Mouse (Mus musculus) lung, adult 18-20 months (tissue): ENCODE measurements at regions not wholly inside any gene's neighbourhood (a gene's known extent, or its start where the extent isn't known, plus 50 kb on each side); places are given as distances from the start of the nearest gene placed in this dataset.

Experiments used
- DNase-seq, 2 experiments: peaks; one replicate each; pipeline ENCODE4 v3.0.0; 2022; ENCODE audit warnings: mixed read lengths in 2 of 2

DNA sequence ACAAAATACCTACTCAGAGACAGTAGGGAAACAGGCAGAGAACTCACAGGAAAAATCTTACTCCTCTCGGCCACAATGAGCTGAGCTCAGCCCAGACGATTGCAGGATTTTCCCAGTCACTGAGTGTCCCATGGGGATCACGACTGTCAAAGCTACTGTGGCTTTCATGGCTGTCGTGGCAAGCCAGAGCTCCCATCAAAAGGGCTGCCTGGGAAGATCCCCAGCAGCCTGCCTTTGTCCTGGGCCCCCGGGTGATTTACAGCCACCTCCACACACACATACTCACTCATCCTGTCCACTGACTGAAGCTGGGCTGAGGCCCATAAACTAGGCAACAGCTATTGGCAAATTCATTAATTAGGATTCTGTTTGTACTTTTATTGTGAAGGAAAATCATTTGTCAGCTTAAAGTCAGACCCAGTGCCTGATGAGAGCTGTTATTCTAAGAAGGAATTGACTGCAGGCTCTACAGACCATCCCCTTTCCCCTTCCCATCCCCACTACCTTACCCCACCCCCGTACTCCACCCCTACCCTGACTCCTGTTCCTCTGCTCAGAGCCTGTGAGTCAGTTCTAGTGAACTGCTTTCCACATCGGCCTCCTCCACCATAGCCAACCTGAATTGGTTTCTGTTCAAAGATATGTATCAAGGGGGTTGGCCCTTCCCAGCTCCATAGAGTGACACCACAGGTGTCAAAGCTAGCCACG lies 399.1 kb downstream of the H2al1j start:
- DNase-seq = no peak

DNA sequence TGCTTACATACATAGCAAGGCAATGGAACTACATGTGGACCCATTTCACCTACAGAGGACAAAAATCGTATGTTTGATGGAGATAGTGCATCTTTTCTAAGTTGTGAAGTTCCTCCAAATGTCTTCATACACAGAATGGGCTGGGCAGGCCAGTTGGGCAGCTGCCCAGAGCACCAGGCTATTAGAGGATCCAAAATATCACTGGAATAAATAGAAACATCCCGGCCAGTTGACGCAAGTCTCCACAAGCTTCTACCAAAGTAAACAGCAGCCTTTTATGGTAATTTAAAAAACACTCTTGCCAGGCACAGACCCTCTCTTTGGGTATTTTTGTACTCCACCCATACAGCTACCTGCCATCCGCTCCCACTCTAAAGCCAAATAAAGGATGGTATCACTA lies 400.9 kb downstream of the H2al1j start:
- DNase-seq = no peak

DNA sequence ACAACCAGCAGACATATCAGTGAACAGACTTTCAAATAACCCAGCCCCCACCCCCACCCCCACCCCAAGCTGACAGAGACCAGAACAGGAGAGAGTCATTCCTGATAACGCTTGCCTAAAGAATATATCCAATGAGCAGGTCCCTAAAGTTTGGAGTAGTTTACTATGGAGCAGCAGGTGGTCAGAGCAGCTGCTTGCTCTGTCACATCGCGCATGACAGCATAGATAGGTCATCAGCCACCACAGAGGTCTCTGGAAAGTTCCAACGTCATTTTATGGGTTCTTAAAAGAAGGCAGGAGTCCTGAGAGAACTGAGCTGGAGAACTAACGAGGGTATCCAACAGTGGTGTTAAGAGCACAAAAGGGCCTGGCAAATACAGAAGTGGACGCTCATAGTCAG lies 402.4 kb downstream of the H2al1j start:
- DNase-seq = no peak

DNA sequence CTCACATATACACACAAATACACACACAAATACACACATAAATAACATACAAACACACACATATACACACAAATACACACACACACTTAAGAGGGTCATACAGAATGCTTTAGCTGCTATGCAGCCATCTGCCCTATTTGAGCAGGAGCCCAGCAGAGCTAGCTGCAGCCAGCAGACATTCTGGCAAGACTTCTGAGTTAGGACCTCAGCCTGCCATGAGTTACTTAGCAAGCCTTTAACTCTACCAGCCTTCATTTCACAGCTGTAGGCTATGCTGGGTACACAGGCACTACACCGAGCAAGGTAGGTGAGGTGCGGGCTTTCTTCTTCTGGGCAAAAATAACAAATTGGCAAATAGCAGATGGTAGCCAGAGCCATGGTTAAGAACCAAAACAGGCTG lies 404.7 kb downstream of the H2al1j start:
- DNase-seq = no peak

DNA sequence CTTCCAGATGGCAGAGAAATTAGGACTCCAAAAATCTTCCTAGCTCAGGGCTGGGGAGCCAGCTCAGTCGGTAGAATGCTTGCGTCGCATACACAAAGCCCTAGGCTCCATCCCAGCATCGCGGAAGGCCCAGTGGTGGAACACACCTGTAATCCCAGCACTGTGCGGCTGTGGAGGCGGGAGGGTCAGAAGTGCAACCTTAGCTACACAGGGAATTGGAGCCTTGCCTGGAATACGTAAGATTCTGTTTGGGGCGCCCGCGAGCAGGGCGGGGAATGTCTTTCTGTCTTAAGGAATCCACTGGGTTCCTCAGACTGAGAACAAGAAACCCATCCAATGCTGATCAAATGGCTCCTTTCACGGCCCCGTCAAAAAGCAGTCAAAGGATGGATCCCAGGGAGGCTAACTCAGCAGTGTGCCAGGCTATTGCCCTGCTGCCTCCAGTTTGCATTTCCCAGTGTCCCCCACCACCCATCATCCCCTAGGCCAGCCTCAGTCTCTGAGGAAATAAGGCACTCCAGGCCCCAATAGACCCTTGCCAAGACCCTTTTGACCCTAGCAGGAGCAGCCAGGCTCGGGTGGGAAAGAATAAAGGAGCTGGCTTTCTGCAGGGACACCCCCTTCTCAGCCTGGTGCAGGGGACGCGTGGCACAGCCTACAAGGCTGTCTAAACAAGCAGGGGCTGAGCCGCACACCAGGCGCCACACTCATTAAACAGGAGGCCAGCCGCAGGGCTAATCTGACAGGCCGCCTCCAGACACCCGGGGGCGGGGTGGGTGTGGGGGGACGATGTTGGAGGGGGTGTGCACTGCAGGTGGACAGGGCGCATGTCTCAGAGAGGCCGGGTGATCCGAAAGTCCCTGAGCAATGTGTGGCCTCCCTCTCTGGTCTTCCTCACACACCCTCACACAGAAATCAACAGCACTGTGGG lies 407.1 kb downstream of the H2al1j start:
- DNase-seq = no peak

DNA sequence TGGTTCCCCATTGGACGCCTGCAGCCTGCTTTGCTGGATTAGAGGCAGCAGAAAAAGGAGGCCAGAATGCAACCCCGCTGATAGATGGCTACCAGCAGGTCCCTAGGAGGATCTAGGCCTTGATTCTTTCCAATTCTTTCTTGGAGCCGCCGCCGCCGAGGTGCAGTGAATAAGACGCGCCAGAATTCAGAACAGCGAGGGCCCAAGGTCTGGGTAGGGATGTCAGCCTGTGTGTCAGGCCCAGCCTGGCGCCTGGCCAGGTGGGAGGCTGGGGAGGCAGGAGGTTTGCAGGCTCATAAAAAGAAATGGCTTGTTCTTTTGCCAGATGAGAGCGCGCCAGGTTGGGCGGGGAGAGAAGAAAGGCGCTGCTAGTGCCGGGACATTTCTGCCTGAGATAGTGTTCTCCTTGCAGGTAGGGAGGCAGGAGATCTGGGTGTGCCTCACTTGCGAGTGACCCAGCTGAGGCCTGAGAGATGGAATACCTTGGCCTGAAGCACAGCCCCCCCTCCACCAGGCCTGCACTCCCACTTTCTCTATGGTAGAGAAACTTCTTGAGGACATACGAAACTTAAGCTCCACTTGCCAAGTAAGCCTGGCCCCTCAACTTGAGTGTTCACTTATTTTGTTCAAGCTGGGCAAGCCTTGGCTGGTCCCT lies 408.0 kb downstream of the H2al1j start:
- DNase-seq = peak; percentile 66 to 76

DNA sequence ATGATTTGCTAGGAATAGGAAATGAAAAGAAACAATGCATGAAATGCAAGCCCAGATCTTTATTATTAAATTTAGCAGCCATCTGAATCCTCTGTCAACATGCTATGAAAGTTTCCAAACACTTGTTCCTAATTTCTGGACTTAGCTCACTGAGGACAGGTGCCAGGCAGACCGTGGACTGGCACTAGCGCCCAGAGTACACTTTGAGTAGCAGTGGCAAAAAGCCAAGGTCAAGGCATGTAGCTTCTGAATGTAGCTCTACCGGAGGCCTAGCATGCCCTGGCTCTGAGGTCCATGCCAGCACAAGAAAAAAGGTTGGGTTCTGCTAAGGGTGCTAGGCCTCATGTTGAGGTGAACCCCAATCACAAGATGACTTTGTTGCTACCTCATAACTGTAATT lies 408.9 kb downstream of the H2al1j start:
- peak; percentile 59 to 68 for DNase-seq

DNA sequence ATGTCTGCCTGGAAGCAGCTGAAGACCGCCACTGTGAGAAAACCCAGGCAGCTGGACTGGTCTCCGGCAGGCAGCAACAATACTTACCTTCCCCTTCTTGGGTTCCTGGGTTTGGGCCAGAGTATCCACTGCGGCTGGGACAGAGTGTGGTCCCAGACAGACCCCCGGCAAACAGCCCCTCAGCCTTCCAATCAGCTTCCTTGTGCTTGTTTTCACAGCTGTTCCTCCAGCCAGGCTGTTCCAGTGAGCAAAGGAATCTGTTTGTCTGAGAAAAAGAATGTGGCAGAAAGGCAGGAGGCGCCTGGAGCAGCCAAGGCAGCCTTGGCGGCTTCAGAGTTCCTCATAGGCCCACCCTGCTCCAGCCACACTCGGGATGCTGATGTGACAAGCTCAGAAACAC lies 411.9 kb downstream of the H2al1j start:
- DNase-seq = no peak

DNA sequence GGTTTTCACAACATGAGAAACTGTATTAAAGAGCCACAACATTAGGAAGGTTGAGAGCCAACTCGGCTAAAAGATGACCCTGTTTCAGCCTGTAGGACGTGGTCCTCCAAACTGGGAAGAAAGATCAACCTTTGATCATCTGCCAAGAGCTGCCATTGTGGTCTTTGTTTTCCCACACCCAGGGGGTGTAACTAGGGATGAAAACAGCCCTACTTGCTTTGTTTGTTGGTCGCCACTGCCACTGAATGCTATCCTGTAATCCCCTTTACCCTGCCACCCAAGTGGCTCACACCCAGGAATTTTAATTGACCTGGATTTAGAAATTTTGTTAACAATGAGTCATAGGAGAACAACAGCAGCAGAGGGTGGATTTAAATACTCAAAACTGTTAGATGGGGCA lies 414.2 kb downstream of the Bcor start:
- DNase-seq = no peak

DNA sequence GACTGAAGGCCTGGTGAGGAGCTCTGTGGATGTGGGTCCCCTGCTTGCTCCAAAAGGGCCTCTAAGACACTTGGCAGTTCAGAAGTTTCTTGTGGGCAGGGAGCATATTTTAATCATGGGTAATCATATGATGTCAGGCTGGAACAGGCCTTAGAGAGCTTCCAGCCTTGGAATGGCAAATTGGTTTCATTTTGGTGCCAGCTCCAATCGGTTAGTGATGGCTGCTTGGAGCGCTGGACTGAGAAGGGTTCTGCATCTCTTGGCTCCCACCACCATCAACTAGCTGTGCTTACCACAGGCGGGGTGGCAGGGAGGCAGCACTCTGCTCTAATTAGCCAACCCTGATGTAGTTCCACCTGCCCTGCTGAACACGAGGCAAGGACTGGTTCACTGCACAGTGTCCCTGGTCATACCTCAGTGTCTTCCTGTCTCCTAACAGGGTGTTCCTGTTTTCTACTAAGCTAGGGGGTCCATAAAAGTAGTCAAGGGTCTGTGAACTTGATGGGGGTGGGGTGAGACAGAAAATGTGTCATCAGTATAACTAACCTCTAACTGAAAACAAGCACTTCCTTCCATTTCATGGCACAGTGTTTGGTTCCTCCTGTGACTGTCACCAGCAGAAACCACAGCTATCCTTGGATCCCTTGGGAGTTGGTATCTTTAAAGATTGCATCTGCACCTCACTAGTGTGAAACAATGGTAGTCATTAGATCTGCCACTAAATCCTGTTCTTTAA lies 412.6 kb downstream of the Bcor start:
- DNase-seq = no peak

DNA sequence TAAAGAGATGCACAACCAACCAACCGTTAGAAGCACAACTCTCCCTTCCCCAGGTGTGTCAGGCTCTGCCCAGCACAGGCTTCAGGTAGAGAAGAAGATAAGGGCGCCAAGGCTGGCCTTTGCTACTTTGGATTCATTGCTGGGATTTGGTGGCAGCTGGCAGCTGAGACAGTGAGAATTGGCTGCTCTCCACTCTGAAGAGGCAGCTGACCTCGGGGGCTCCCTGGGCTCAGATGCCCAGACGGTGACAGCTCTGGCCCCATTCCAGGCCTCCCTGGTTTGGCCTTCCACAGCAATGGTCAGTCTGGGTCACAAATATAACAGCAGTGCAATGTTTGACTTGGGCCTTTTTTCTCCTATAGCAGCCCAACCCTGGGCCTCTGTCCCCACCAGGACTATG lies 411.9 kb downstream of the Bcor start:
- no peak for DNase-seq

DNA sequence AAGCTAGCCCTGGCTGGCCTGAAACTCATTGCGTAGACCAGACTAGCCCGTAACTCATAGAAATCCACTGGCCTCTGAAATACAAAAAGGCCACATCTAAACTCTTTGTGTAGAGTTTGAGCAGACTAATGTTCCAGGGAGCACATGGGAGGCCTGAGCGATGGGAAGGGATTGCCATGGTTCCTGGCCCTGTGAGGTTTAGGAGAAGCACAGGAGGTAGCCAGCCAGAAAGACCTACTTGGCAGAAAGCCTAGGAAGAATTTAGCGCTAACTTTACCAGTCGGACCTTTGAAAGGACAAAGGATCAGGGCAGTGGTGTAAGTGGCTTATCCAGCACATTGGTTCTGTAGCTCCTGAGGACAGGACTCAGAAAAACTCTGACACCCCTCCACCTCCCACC lies 407.6 kb downstream of the Bcor start:
- DNase-seq = no peak

DNA sequence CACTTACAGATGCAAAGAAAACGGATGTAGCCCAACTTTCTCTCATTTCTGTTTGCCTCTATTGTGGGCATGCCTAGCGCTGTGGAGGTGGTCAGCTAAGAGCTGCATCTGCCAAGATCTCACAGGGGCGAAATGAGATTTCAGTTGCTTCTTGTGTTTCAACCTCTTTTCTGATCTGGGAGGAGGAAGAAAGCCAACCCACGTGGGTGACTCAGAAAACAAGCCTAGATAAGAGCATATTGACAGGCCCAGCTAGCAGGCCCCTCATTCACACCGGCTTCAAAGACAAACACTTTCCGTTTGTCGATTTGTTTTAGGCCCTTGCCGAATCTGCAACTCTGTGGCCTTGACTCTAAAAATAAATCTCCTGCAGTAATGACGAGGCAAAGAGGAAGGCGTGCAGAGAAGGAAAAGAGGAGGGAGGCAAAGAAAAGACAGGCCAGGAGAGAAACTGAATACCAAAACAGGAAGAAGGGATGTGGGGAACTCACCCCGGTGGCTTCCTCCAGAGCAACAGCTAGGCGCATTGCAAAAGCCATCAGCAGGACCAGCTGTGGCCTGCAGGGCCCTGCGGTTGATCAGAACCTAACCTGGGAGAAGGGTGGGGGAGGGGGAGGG lies 407.1 kb downstream of the Bcor start:
- no peak for DNase-seq

DNA sequence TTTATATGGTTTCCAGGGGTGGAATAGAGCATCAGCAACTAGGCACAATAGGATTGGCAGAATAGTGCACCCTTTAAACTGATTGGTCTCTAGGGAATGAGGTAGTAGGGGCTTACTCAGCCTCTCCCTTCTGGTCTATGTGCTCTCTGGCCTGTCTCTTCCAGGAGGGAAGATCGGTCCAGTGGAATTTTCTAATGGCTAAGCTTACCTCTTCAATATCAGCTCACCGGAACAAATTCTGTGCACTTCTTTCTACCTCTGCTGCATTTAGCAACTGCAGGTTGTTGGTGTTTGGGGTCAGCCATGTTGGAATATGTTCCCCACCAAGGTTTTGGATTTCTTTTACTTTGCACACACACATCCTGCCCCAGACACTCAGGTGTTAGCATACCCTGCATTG lies 405.1 kb downstream of the Bcor start:
- no peak for DNase-seq

DNA sequence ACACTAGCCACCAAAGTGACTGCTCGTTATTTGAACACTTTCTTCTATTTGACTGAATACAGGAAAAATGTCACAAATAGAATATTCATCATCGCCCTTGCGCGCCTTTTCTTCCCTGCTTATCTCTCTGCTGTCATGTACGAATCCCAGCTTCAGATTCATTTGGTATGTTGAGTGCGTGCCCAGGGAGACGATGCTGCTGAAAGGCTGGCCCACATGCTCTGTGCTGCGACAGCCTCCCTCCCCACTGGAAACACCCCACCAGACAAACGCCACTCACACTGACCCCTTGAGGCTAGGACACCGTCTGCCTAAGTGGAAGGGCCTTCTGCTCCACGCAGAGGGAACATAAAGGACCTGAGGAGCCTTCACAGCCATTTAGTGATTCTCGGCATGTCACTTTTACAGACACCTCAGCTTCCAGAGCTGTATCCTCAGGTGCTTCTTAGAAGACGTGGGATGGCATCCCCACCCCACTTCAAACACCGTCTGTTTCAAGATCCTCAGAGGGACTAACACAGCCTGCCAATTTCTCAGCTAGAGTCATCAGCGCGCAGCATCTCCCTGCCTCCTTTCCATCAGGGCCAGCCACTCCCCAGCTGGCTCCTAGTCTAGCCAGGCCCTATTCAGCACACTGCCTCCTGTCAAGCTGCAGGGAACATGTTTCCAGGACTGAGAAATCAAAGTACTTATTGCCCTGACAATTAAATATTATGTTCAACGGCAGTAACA lies 396.6 kb downstream of the Bcor start:
- no peak for DNase-seq

DNA sequence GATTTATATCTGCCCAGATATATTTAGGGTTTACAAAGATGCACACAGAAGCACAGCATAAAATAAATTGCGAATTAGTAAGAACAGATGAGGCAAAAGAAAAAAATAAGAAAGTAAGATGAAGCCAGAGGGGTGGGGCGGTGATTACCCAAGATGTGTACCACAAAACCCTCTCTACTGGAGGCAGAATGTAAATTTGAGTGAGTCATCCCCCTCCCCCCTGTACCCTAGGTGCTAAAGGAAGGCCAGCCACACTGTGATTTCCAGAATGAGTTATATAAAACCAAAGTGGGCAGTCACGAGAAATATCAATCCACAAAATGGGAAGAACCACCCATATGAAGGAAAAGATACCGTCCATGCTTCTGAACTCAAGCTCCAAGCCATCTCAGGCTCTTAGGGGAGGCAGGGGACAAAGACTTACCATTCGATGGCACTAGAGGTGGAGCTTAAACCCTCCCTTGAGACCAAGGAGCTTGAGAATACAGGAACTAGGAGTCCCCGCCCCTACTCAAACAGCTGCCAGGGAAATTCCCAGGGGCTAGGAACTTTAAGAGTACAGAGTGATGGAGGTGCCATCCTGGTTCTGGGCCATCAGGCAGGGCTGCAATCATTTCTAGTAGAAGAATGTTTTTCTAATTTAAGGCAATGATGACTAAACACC lies 383.8 kb downstream of the Bcor start:
- DNase-seq = no peak

DNA sequence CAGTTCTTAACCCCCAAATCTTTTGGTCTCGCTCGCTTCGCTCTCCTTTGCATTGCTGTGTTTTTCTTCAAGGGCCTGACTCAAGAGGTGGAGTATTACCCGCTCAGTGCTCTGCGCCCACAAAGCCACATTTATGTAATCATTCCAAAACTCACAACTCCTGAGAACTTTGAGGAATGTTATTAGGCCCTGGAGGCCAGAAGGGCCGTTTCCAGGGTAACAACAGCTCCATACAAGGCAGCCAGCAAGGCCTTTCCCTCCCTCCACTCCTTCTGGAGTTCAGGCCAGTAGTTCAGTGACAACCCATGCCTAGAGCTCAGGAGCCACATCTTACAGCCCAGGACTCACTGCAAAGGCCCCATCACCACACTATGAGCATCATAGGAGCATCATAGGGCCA lies 365.1 kb downstream of the Bcor start:
- DNase-seq = peak; percentile 55 to 67

DNA sequence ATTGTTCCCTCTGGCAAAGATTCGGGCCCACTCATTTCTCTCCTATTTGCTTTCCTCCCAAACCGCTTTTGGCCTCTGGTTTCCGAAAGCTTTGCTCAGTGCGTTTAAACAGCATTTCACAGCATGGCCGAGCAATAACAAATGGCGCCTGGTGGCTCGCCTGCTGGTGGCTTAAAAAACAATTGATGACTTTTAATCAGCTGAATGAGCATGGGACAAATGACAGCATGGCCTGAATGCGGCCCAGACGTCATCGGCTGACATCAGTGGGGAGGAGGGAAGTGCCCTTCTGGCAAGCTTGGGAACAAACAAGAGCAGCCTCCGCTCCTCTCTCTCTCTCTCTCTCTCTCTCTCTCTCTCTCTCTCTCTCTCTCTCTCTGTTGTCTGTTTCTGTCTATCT lies 362.3 kb downstream of the Bcor start:
- peak in 1 of 2 experiments; percentile 67 for DNase-seq

DNA sequence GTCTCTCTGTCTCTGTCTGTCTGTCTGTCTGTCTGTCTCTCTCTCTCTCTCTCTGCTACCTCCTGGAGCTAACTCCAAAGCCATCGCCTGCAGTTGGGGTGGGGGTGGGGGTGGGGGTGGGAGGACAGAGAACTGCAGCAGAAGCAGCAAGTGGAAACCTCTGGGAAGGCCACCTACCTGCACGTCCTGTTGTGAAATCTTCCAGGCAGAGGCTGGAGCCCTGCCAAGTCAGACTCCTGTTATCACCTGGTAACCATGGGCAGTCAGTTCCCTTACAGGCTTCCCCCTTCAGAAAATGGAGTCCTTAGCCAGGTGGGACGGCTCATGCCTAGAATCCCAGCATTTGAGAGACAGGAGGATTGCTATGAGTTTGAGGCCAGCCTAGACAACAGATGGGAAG lies 361.8 kb downstream of the Bcor start:
- DNase-seq = peak; percentile 61 to 69

DNA sequence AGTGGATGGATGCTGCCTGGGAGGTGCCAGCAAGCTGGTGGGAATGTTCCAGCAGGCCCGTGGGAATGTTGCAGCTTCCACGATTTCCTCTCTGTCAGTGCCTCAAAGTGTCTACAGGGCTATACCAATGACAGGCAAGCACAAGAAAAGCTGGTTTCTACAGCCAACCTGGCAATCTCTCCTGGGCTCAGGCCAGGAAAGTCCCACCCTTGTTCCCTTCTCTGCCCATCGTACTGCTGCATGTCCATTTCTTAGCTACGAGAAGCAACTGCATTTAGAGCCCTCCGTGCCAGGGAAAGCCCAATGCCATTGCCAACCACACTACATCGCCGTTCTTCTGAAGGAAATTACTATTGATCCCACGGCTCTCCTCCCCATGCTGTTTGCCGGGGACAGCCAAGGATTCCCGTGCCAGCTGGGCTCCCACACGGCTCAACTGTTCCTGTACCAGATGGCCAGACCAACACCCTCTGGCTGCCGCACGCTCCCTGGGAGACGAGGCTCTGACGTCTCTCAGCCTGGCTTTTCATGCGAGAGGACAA lies 359.7 kb downstream of the Bcor start:
- no peak for DNase-seq

DNA sequence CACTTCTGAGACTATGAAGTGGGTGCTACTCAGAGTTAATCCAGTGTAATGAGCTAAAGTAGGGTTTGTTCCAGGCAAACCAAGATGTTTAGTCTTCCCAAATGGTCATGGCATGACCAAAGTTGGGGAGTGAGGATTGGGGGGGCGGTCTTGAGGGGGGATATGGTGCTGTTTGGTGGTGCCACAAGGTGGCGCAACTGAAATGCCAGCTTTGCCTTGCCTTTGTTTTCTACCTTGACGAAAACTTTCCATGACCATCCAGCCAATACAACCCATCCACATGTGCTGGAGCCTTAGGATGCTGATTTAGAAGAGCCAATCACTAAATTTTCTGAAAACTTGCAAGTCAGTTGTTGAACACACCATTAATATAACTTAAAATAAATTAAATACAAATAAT lies 358.9 kb downstream of the Bcor start:
- no peak for DNase-seq
